Mouse (Mus musculus): ENCODE measurements at regions not wholly inside any gene's neighbourhood (a gene's known extent, or its start where the extent isn't known, plus 50 kb on each side); places are given as distances from the start of the nearest gene placed in this dataset.
A peak's percentile ranks its signal among the peaks of the same experiment; 100 is the strongest.

- intact Hi-C loops (cut with DNase I) = no loop called here
- DNase-seq (ENCODE audit: low spot score in 2 of 2) = no peak
Observed at GRCm38 (mm10) chr1:137591295-137591694, 584.2 kb downstream of the Ptprc start.

GRCm38 (mm10) chr1:137588304-137589300 lies 586.9 kb downstream of the Ptprc start:
- DNase-seq (ENCODE audit: low spot score in 2 of 2) = peak in 1 of 2 experiments; percentile 39
- intact Hi-C loops (cut with DNase I) = loop anchor here (10.0 kb wide), 1 partner anchor 254 kb away; no protein-coding TSS in a partner anchor

- no peak for DNase-seq (ENCODE audit: low spot score in 2 of 2)
- intact Hi-C loops (cut with DNase I) = loop anchor here (10.0 kb wide), 1 partner anchor 253 kb away; no protein-coding TSS in a partner anchor
Observed at GRCm38 (mm10) chr1:137587481-137588228, 587.9 kb downstream of the Ptprc start.

- no peak for DNase-seq (ENCODE audit: low spot score in 2 of 2)
- intact Hi-C loops (cut with DNase I) = loop anchor here (10.0 kb wide), 1 partner anchor 250 kb away; no protein-coding TSS in a partner anchor
Observed at GRCm38 (mm10) chr1:137584696-137585095, 590.8 kb downstream of the Ptprc start.

GRCm38 (mm10) chr1:137584104-137584675 lies 591.3 kb downstream of the Ptprc start:
- peak; percentile 9 to 26 for DNase-seq (ENCODE audit: low spot score in 2 of 2)

GRCm38 (mm10) chr1:137577639-137578038 lies 597.9 kb downstream of the Ptprc start:
- intact Hi-C loops (cut with DNase I) = no loop called here
- no peak for DNase-seq (ENCODE audit: low spot score in 2 of 2)

More at GRCm38 (mm10) chr1:137584104-137584675, 591.3 kb downstream of the Ptprc start:
- intact Hi-C loops (cut with DNase I) = loop anchor here (10.0 kb wide), 1 partner anchor 249 kb away; no protein-coding TSS in a partner anchor

GRCm38 (mm10) chr1:137576174-137576573 lies 599.3 kb downstream of the Ptprc start:
- DNase-seq (ENCODE audit: low spot score in 2 of 2) = no peak
- intact Hi-C loops (cut with DNase I) = no loop called here

- intact Hi-C loops (cut with DNase I) = no loop called here
- DNase-seq (ENCODE audit: low spot score in 2 of 2) = no peak
Observed at GRCm38 (mm10) chr1:137575380-137575779, 600.1 kb downstream of the Ptprc start.

GRCm38 (mm10) chr1:137571905-137572865 lies 603.3 kb downstream of the Ptprc start:
- intact Hi-C loops (cut with DNase I) = no loop called here
- DNase-seq (ENCODE audit: low spot score in 2 of 2) = no peak

- intact Hi-C loops (cut with DNase I) = no loop called here
- no peak for DNase-seq (ENCODE audit: low spot score in 2 of 2)
Observed at GRCm38 (mm10) chr1:137571190-137571904, 604.2 kb downstream of the Ptprc start.

GRCm38 (mm10) chr1:137567526-137567925 lies 607.3 kb upstream of the Nr5a2 start:
- DNase-seq (ENCODE audit: low spot score in 2 of 2) = no peak
- intact Hi-C loops (cut with DNase I) = no loop called here

GRCm38 (mm10) chr1:137565573-137566048 lies 605.4 kb upstream of the Nr5a2 start:
- intact Hi-C loops (cut with DNase I) = no loop called here
- DNase-seq (ENCODE audit: low spot score in 2 of 2) = no peak

GRCm38 (mm10) chr1:137561686-137562085 lies 601.4 kb upstream of the Nr5a2 start:
- no peak for DNase-seq (ENCODE audit: low spot score in 2 of 2)
- intact Hi-C loops (cut with DNase I) = no loop called here

GRCm38 (mm10) chr1:137560389-137561268 lies 600.4 kb upstream of the Nr5a2 start:
- no peak for DNase-seq (ENCODE audit: low spot score in 2 of 2)
- intact Hi-C loops (cut with DNase I) = no loop called here

- intact Hi-C loops (cut with DNase I) = no loop called here
- DNase-seq (ENCODE audit: low spot score in 2 of 2) = no peak
Observed at GRCm38 (mm10) chr1:137549659-137550058, 589.4 kb upstream of the Nr5a2 start.

GRCm38 (mm10) chr1:137545666-137546065 lies 585.4 kb upstream of the Nr5a2 start:
- peak; percentile 40 for DNase-seq (ENCODE audit: low spot score in 2 of 2)
- intact Hi-C loops (cut with DNase I) = no loop called here

- DNase-seq (ENCODE audit: low spot score in 2 of 2) = no peak
- intact Hi-C loops (cut with DNase I) = no loop called here
Observed at GRCm38 (mm10) chr1:137543828-137544227, 583.6 kb upstream of the Nr5a2 start.
